Mouse (Mus musculus) G1E (cell line): ENCODE measurements around the gene Fgfr2. TPM values are rescaled to one million over a fixed set of nuclear protein-coding genes. Genes with fewer than 3 reads are reported as not detected.

Source experiments
- ATAC-seq: 2 replicates; pipeline ENCODE4 v1.8.0; 2016; ENCODE audit warnings: mild to moderate bottlenecking; ENCODE audit not compliant: insufficient number of reproducible peaks, poor library complexity, low FRiP score, severe bottlenecking; ENCODE audit errors: extremely low read depth
- DNase-seq: peaks from one replicate; pipeline ENCODE4 v3.0.0; 2012; ENCODE audit warnings: low spot score
- H3K27me3 ChIP-seq: 2 replicates; pipeline ENCODE4 v1.6.1; 2012; ENCODE audit warnings: mild to moderate bottlenecking, low read length, inconsistent platforms; ENCODE audit not compliant: insufficient read depth
- H3K36me3 ChIP-seq: replicated peaks from 2 replicates; pipeline ENCODE3; 2012; ENCODE audit warnings: mild to moderate bottlenecking, inconsistent platforms
- H3K4me1 ChIP-seq: 2 replicates; pipeline ENCODE4 v1.6.1; 2012; ENCODE audit warnings: low read depth, low read length, inconsistent platforms, mixed read lengths; ENCODE audit not compliant: insufficient read depth
- H3K4me3 ChIP-seq: 2 replicates; pipeline ENCODE4 v1.5.1; 2012; ENCODE audit warnings: low read depth, mild to moderate bottlenecking, inconsistent platforms, low read length, moderate library complexity, mixed read lengths
- H3K9me3 ChIP-seq: replicated peaks from 2 replicates; pipeline ENCODE4 v1.6.1; 2012; ENCODE audit warnings: inconsistent platforms
- CTCF ChIP-seq: IDR thresholded peaks from 2 replicates; pipeline ENCODE4 v1.5.1; 2012; ENCODE audit warnings: low read depth, low read length, inconsistent platforms, mixed read lengths
- GATA1 ChIP-seq: IDR thresholded peaks from 2 replicates; pipeline ENCODE4 v1.6.1; 2012; ENCODE audit warnings: borderline replicate concordance, low read length, inconsistent platforms, mixed read lengths
- GATA2 ChIP-seq: IDR thresholded peaks from 2 replicates; pipeline ENCODE4 v1.6.1; 2012; ENCODE audit warnings: low read depth, low read length, inconsistent platforms, borderline replicate concordance
- POLR2AphosphoS5 ChIP-seq: IDR thresholded peaks from 2 replicates; pipeline ENCODE4 v1.6.1; 2012; ENCODE audit warnings: low read depth, low read length, inconsistent platforms; ENCODE audit not compliant: insufficient replicate concordance
- TAL1 ChIP-seq: conservative IDR thresholded peaks from 2 replicates; pipeline ENCODE4 v1.6.1; 2012; ENCODE audit warnings: low read depth, low read length, inconsistent platforms, mixed read lengths
- polyA plus RNA-seq: library from polyadenylated mRNA; stranded (reverse); fragments of >175 nt; gene quantifications from 2 replicates; pipeline ENCODE4 v1.2.3, GENCODE M21; 2012
- total RNA-seq, 2 experiments: library from RNA; stranded (forward) in 1 of 2; stranded (reverse) in 1 of 2; fragments of 200-1000 nt in 1 of 2; fragments of >200 nt in 1 of 2; fragmentation: Nextera tagmentation in 1 of 2; gene quantifications; 2 replicates each; pipeline ENCODE4 v1.2.3; 2014 to 2017

Fgfr2 gene
- total and polyA plus RNA-seq, 3 experiments: 0.22 TPM; not detected in 2

DNA sequence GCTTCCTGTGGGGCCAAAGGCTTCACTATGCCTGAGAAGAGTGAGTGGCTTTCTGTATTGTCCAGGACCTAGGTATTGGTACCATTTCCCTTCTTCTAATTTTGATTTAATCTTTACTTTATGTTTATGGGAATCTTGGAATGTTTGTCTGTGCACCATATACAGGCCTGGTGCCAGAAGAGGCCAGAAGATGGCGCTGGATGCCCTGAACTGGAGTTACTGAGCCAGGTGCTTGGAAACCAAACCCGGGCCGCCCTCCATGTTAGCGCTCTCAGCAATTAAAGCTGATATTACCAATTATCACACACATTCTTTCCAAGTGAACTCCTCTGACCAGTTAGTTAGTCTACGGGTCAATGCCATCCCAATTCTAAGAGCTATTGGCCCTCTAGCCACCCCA, 68.7 kb downstream of the Fgfr2 start:
- TF ChIP-seq GATA2: no peak
- TF ChIP-seq TAL1: no peak
- no peak for TF ChIP-seq GATA1
- no peak for TF ChIP-seq POLR2AphosphoS5
- TF ChIP-seq CTCF: no peak
- ATAC-seq (no peak), DNase-seq (no peak)
- peaks cover 93% of the 10 kb centered on the region for H3K36me3 ChIP-seq
- H3K27me3 ChIP-seq: no peaks in the 10 kb centered on the region
- no peaks in the 10 kb centered on the region for H3K9me3 ChIP-seq
- peaks cover 2% of the 10 kb centered on the region; the same call in 1 of the 2 replicates for H3K4me1 ChIP-seq
- H3K4me3 ChIP-seq: no peak overlapping the region

DNA sequence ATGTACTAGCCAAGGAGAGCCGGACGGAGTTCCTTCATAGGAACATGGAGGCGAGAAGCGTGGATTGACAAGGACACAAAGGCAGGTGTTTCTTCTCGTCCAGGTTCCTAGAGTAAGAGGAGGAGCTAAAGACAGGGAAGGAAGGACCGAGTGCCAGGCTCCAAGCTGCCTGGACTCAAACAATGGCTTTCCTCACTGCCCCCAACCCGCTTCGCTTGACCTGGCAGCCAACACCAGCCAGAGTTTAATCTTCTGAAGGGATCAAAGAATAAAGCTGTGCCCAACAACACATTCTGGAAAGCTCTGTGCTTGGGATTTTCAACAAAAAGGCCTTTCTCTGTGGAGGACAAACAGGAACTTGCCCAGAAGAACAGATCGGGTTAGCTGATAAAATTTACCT, 69.4 kb downstream of the Fgfr2 start:
- TF ChIP-seq CTCF: no peak
- DNase-seq (no peak), ATAC-seq (no peak)
- no peaks in the 10 kb centered on the region for H3K9me3 ChIP-seq
- no peak overlapping the region for H3K4me3 ChIP-seq
- H3K36me3 ChIP-seq: peaks cover 89% of the 10 kb centered on the region
- no peaks in the 10 kb centered on the region for H3K27me3 ChIP-seq
- peaks cover 2% of the 10 kb centered on the region; the same call in 1 of the 2 replicates for H3K4me1 ChIP-seq

DNA sequence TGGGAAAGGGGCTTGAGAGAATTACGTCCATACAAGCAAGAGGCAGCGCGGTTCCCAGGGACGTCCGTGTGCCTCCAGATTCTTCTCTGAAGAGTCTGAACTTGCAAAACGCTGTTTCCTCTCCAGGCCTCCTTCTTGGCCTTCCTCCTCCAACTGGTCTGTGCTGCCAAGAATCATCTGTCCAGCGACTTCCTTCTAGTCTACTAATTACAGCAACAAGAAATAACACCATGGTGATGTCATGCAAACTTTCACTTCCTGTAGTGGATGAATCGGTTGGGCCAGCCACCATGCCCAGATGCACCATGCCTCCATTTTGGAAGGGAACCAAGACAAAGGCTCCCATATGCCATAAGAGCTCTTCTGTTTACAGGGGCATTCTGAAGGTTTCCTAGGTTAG, 70.3 kb downstream of the Fgfr2 start:
- H3K4me1 ChIP-seq: peaks cover 10% of the 10 kb centered on the region
- no peak for DNase-seq
- no peak for ATAC-seq

DNA sequence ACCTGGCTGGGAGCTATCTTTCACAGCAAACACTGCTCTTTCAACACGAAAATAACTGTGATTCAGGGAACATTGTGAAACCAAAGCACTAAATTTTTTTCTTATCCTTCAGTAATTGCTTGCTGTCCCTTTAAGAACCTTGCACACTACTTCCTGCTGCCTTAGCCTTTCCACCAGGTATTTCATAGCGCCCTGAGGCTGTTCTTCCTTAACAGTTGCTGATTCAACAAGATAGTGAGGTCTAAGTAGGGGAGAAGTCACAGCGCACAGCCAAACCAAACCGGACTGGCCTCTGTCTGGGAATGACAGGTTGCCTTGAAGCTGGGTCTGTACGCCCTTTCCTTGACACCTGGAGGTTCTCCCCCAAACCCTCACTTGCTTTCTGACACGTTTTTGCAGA, 72.5 kb downstream of the Fgfr2 start:
- Histone ChIP-seq H3K36me3 (peaks cover 86% of the 10 kb centered on the region), H3K4me3 (no peak overlapping the region), H3K9me3 (no peaks in the 10 kb centered on the region), H3K4me1 (peaks cover 18% of the 10 kb centered on the region), H3K27me3 (no peaks in the 10 kb centered on the region)
- TF ChIP-seq GATA1 (no peak), POLR2AphosphoS5 (no peak), TAL1 (no peak), CTCF (no peak), GATA2 (no peak)
- ATAC-seq (no peak), DNase-seq (no peak)

More for the DNA sequence above, 70.3 kb downstream of the Fgfr2 start:
- Histone ChIP-seq H3K27me3 (no peaks in the 10 kb centered on the region), H3K36me3 (peaks cover 88% of the 10 kb centered on the region), H3K9me3 (no peaks in the 10 kb centered on the region), H3K4me3 (no peak overlapping the region)
- TF ChIP-seq GATA1: no peak
- TF ChIP-seq TAL1: no peak
- no peak for TF ChIP-seq CTCF
- no peak for TF ChIP-seq GATA2
- TF ChIP-seq POLR2AphosphoS5: no peak

DNA sequence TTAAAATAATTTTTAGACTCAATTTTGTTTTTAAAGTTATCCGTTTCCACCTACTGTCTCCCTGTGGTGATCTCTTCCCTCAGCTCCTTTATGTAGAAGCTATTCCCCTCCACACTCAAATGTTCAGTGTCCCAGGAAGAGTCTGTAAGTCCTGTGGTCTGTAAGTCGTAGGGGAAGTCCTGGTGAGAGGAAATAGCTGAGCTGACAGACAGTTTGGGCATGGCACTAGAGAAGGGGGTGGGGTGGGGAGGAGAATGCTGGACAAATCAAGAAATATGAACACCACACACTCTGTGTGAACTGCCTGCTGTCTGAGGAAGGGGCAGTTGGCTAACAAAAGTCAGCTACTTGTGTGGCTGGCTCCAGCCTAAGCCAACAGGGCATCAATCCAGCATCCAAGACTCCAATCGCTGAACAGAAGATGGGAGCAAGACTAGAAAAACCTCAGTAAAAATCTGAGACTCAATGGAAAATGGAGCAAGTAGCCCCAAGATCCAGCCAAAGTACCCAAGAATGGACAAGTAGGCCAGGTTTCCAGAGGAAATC, 75.0 kb downstream of the Fgfr2 start:
- peaks cover 88% of the 10 kb centered on the region for H3K36me3 ChIP-seq

DNA sequence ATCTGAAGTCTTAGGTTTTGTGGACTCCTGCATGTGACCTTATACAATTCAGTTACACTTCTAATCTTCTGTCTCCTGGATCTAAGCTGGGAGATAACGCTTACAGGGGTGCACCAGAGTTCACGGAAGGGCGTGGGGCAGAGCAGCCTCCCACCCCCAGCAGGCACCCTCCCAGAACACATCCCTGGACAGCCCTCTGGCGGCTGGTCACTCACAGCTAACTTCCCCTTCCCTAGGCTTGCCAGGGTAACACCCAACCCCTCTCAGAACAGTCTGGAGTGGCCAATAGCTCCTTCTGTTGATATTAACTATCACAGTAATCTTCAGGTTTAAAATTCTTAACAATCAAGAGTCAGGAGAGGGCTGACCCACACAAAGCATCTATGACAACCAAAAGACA, 75.9 kb downstream of the Fgfr2 start:
- Histone ChIP-seq H3K4me1 (peaks cover 18% of the 10 kb centered on the region), H3K27me3 (no peaks in the 10 kb centered on the region), H3K36me3 (peaks cover 86% of the 10 kb centered on the region), H3K4me3 (no peak overlapping the region), H3K9me3 (no peaks in the 10 kb centered on the region)
- no peak for DNase-seq
- no peak for TF ChIP-seq GATA1
- no peak for TF ChIP-seq GATA2
- ATAC-seq: peak; percentile 58

More for the DNA sequence above, 75.0 kb downstream of the Fgfr2 start:
- ATAC-seq: peak; percentile 32; the same call in 1 of the 2 replicates
- no peak overlapping the region for H3K4me3 ChIP-seq
- TF ChIP-seq TAL1 (no peak), GATA1 (no peak), POLR2AphosphoS5 (no peak), GATA2 (no peak), CTCF (no peak)
- no peaks in the 10 kb centered on the region for H3K27me3 ChIP-seq
- peaks cover 18% of the 10 kb centered on the region for H3K4me1 ChIP-seq
- no peaks in the 10 kb centered on the region for H3K9me3 ChIP-seq
- DNase-seq: no peak

DNA sequence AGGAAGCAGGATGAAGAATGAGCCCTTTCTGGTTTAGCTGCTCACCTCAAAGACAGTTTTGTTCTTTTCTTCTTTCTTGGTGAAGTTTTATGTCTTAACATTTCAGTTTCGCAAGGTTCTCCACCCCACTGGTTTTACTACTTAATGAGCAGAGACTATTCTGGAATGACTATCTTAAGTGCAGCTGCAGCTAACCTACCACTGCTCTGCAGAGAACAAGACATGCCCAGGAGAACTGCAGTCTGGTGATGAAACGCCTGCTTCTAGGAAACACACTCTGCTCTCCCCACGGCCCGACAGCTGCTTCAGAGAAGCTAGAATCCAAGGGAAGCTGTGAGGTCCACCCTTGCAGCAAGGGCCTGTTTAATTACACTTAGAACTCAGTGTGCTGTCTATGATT, 78.4 kb downstream of the Fgfr2 start:
- DNase-seq (no peak), ATAC-seq (no peak)
- H3K27me3 ChIP-seq: no peaks in the 10 kb centered on the region
- H3K9me3 ChIP-seq: no peaks in the 10 kb centered on the region
- H3K4me1 ChIP-seq: peaks cover 16% of the 10 kb centered on the region
- no peak for TF ChIP-seq GATA2
- no peak for TF ChIP-seq CTCF
- TF ChIP-seq TAL1: no peak
- TF ChIP-seq GATA1: no peak
- no peak for TF ChIP-seq POLR2AphosphoS5
- H3K36me3 ChIP-seq: peaks cover 88% of the 10 kb centered on the region
- H3K4me3 ChIP-seq: no peak overlapping the region
